Mouse (Mus musculus) spleen, adult 2 months (tissue): Measurements from ENCODE around the gene Zfp663. TPM values are rescaled to one million over a fixed set of nuclear protein-coding genes. Genes with fewer than 3 reads are reported as not detected.

Source experiments
- DNase-seq, 2 experiments: peaks; one replicate each; pipeline versions ENCODE4 v3.0.0 to v3.0.0-alpha.2; 2012 to 2021; ENCODE audit warnings: low spot score in 2 of 2, low read depth in 1 of 2
- H3K27ac ChIP-seq: fragments of 200-500 bp; 2 replicates; pipeline ENCODE4 v1.5.1; 2012; ENCODE audit warnings: low read length, inconsistent platforms; ENCODE audit not compliant: insufficient read depth
- H3K27me3 ChIP-seq: fragments of 200-500 bp; 2 replicates; pipeline ENCODE4 v1.6.1; 2012; ENCODE audit warnings: mild to moderate bottlenecking, moderate library complexity, low read length, inconsistent platforms; ENCODE audit not compliant: control insufficient read depth, insufficient read depth
- H3K36me3 ChIP-seq: fragments of 200-500 bp; 2 replicates; pipeline ENCODE4 v1.6.1; 2012; ENCODE audit warnings: mild to moderate bottlenecking, low read length, inconsistent platforms; ENCODE audit not compliant: control insufficient read depth, insufficient read depth
- H3K4me1 ChIP-seq: fragments of 200-500 bp; 2 replicates; pipeline ENCODE4 v1.6.1; 2011; ENCODE audit warnings: inconsistent platforms; ENCODE audit not compliant: control insufficient read depth, insufficient read depth, insufficient read length
- H3K4me3 ChIP-seq: fragments of 200-500 bp; 2 replicates; pipeline ENCODE4 v1.5.1; 2011; ENCODE audit warnings: mild to moderate bottlenecking, inconsistent platforms; ENCODE audit not compliant: insufficient read depth, insufficient read length; ENCODE audit errors: extremely low read depth
- CTCF ChIP-seq: fragments of 200-500 bp; IDR thresholded peaks from 2 replicates; pipeline ENCODE4 v1.5.1; 2011; ENCODE audit warnings: mild to moderate bottlenecking, inconsistent platforms; ENCODE audit not compliant: insufficient read depth, insufficient read length, insufficient replicate concordance; ENCODE audit errors: extremely low read depth
- POLR2A ChIP-seq: fragments of 200-500 bp; IDR thresholded peaks from 2 replicates; pipeline ENCODE4 v1.6.1; 2011; ENCODE audit warnings: low read depth, low read length, inconsistent platforms
- WGBS: fragments of 180-500 bp; shearing (Covaris S2); methylation state at CpG from one replicate; pipeline ENCODE4 v1.1.7; 2018; 5-methylcytosine and 5-hydroxymethylcytosine counted together
- polyA plus RNA-seq: library from polyadenylated mRNA; depleted of rRNA; stranded (reverse); fragments of >200 nt; gene quantifications from 2 replicates; pipeline ENCODE4 v1.2.3, GENCODE M21; 2012

Zfp663 gene
- polyA plus RNA-seq, 1 experiment = 0.13 TPM

- peaks cover 5% of the 10 kb centered on the region for H3K36me3 ChIP-seq
- H3K4me1 ChIP-seq = peaks cover 32% of the 10 kb centered on the region; the same call in 1 of the 2 replicates
- H3K27ac ChIP-seq = peak overlapping the region; percentile 61
- 20% methylated on average over 12 of the region's 12 CpGs for WGBS
- TF ChIP-seq POLR2A (no peak), CTCF (no peak)
- no peak overlapping the region; the same call in 1 of the 2 replicates for H3K4me3 ChIP-seq
- no peak for DNase-seq
- no peaks in the 10 kb centered on the region for H3K27me3 ChIP-seq
Measured at GRCm38 (mm10) chr2:165320531-165321150, 47.9 kb downstream of the Zfp663 start.

DNA sequence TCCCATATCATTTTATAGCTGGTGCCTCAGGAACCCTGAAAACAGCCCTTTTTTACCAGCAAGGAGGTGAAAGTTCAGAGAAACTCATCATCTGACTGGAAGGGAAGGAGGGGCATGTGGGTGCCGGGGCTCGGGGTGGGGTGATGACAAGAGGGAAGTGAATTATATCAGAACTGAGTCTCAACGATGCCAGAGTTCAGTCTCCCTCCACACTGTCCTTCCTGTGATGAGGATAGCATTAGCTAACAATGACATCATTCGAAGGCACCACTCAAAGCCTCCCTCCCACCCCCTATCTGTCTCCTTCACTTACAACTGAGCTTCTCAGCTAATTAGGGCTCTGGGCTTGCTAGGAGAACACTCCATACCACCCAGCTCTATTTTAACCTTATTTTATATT, 49.0 kb downstream of the Zfp663 start:
- peaks cover 28% of the 10 kb centered on the region; the same call in 1 of the 2 replicates for H3K4me1 ChIP-seq
- no peak overlapping the region for H3K4me3 ChIP-seq
- TF ChIP-seq CTCF = no peak
- TF ChIP-seq POLR2A = no peak
- 26% methylated on average over 4 of the region's 4 CpGs for WGBS
- no peaks in the 10 kb centered on the region for H3K27me3 ChIP-seq
- DNase-seq = no peak
- H3K27ac ChIP-seq = no peak overlapping the region; the same call in 1 of the 2 replicates
- peaks cover 11% of the 10 kb centered on the region for H3K36me3 ChIP-seq

DNA sequence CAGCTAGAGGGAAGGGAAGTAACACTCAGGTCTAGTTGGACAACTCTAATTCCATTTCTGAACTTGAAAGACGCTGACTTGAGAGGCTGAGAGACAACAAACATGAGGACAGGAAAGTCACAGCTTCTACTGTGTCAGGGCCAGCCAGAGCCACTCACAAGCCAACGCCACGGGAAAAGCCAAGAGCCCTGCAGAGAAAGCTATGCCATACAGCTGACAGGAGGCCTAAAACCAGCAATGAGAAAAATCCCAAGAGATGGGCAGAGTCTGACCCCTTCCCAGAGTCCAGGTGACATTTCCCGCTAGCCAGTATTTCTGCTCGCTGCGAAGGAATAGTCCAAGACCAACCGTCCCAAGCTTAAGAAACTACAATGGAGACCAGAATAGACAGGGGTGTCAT, 49.6 kb downstream of the Zfp663 start:
- no peaks in the 10 kb centered on the region for H3K27me3 ChIP-seq
- peak overlapping the region; percentile 69 for H3K27ac ChIP-seq

DNA sequence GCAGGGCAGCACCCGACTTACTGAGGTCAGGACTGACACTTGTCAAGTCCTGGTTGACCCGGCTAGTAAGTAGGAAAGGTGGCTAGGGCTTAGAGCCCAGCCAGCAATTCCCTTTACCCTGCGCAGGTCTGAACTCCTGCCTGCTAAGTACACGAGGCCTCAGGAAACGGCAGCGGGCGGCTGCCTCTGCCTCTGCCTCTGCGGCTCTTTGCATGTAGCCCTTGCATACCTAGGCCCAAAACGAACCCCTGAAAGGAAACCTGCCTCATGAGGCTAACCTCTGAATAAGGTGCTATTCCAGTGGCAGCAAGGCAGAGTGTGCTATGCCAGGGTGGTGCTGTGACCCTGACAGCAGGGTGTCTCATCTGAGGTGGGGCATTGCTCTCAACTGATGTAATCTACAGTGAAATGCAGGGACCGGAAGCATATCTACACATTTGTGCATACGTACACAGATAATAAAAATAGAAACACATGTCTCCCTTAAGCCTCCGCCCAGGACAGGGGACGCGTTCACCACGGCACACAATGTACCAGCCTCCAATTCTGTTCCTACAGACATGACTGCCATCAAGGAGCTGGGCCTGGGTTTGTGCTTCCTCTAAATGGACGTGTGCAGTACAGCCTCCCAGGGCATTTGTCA, 50.8 kb downstream of the Zfp663 start:
- Histone ChIP-seq H3K4me1 (peaks cover 26% of the 10 kb centered on the region; the same call in 1 of the 2 replicates), H3K4me3 (no peak overlapping the region), H3K27ac (peak overlapping the region; percentile 69)

More for the DNA sequence above, 49.6 kb downstream of the Zfp663 start:
- DNase-seq = no peak
- Histone ChIP-seq H3K36me3 (peaks cover 15% of the 10 kb centered on the region), H3K4me1 (peaks cover 28% of the 10 kb centered on the region; the same call in 1 of the 2 replicates), H3K4me3 (no peak overlapping the region)
- 81% methylated on average over 7 of the region's 7 CpGs for WGBS
- no peak for TF ChIP-seq POLR2A
- TF ChIP-seq CTCF = no peak

GRCm38 (mm10) chr2:165316837-165317473, 51.6 kb downstream of the Zfp663 start:
- H3K4me3 ChIP-seq = no peak overlapping the region
- no peak for TF ChIP-seq POLR2A
- no peak for TF ChIP-seq CTCF
- H3K27ac ChIP-seq = peak overlapping the region; percentile 69
- peak in 1 of 2 experiments; percentile 16 for DNase-seq
- WGBS = 67% methylated on average over 9 of the region's 9 CpGs
- H3K36me3 ChIP-seq = peaks cover 17% of the 10 kb centered on the region
- H3K27me3 ChIP-seq = no peaks in the 10 kb centered on the region
- peaks cover 26% of the 10 kb centered on the region; the same call in 1 of the 2 replicates for H3K4me1 ChIP-seq

More for the DNA sequence above, 50.8 kb downstream of the Zfp663 start:
- no peaks in the 10 kb centered on the region for H3K27me3 ChIP-seq
- peaks cover 17% of the 10 kb centered on the region for H3K36me3 ChIP-seq
- DNase-seq = no peak
- TF ChIP-seq POLR2A = no peak
- TF ChIP-seq CTCF = no peak
- 54% methylated on average over 16 of the region's 16 CpGs for WGBS

DNA sequence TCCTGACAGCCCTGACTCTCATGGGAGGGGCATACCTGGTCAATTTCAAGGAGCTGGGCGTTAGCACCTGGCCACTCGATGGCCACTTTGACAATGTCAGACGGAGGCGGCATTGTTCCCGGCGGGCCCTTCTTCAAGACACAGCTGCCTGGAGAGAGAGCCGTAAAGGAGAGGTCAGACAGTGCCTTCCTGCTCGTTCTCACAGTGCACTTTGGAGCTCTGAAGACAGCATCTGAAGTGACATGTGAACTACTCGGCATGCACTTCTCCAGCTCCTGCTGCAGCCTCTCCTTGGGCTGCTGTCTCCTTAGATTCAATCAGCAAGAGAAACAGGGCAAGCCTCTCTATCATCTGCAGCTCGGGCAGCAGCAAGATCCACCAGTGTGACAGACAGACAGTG, 52.3 kb downstream of the Zfp663 start:
- H3K27ac ChIP-seq = peak overlapping the region; percentile 30; the same call in 1 of the 2 replicates

GRCm38 (mm10) chr2:165314197-165314596, 54.3 kb downstream of the Zfp663 start:
- no peak for DNase-seq
- H3K36me3 ChIP-seq = peaks cover 19% of the 10 kb centered on the region

More for the DNA sequence above, 52.3 kb downstream of the Zfp663 start:
- Histone ChIP-seq H3K4me1 (peaks cover 19% of the 10 kb centered on the region; the same call in 1 of the 2 replicates), H3K4me3 (no peak overlapping the region), H3K36me3 (peaks cover 19% of the 10 kb centered on the region), H3K27me3 (no peaks in the 10 kb centered on the region)
- 80% methylated on average over 10 of the region's 10 CpGs for WGBS
- DNase-seq = no peak
- TF ChIP-seq POLR2A (no peak), CTCF (no peak)

More at GRCm38 (mm10) chr2:165314197-165314596, 54.3 kb downstream of the Zfp663 start:
- 80% methylated on average over 8 of the region's 8 CpGs for WGBS
- no peaks in the 10 kb centered on the region for H3K27me3 ChIP-seq
- no peak overlapping the region for H3K27ac ChIP-seq
- peaks cover 9% of the 10 kb centered on the region; the same call in 1 of the 2 replicates for H3K4me1 ChIP-seq
- no peak overlapping the region for H3K4me3 ChIP-seq
- TF ChIP-seq CTCF = no peak
- no peak for TF ChIP-seq POLR2A
